Mouse (Mus musculus): ENCODE measurements around the gene Ccdc170. TPM values are rescaled to one million over a fixed set of nuclear protein-coding genes. Genes with fewer than 3 reads are reported as not detected.

The Ccdc170 gene
- total RNA-seq, 4 experiments from 2014 or later = 0.59 to 0.94 (median 0.66) TPM

GRCm38 (mm10) chr10:4520394-4521102 lies 38.2 kb downstream of the Ccdc170 start:
- no peak for DNase-seq (ENCODE audit: low spot score in 2 of 2)

GRCm38 (mm10) chr10:4522116-4522515 lies 39.8 kb downstream of the Ccdc170 start:
- no peak for DNase-seq (ENCODE audit: low spot score in 2 of 2)

- DNase-seq (ENCODE audit: low spot score in 2 of 2) = no peak
Measured at GRCm38 (mm10) chr10:4523078-4523477, 40.8 kb downstream of the Ccdc170 start.

- DNase-seq (ENCODE audit: low spot score in 2 of 2) = no peak
Measured at GRCm38 (mm10) chr10:4528043-4528442, 45.7 kb downstream of the Ccdc170 start.

- DNase-seq (ENCODE audit: low spot score in 2 of 2) = no peak
Measured at GRCm38 (mm10) chr10:4530638-4531235, 48.4 kb downstream of the Ccdc170 start.

GRCm38 (mm10) chr10:4531933-4532332 lies 49.6 kb downstream of the Ccdc170 start:
- DNase-seq (ENCODE audit: low spot score in 2 of 2) = no peak

GRCm38 (mm10) chr10:4532731-4533130 lies 50.4 kb downstream of the Ccdc170 start:
- no peak for DNase-seq (ENCODE audit: low spot score in 2 of 2)

GRCm38 (mm10) chr10:4533873-4534272 lies 51.6 kb downstream of the Ccdc170 start:
- DNase-seq (ENCODE audit: low spot score in 2 of 2) = no peak

- DNase-seq (ENCODE audit: low spot score in 2 of 2) = no peak
Measured at GRCm38 (mm10) chr10:4545550-4545949, 63.2 kb downstream of the Ccdc170 start.

- DNase-seq (ENCODE audit: low spot score in 2 of 2) = no peak
Measured at GRCm38 (mm10) chr10:4553442-4554119, 71.3 kb downstream of the Ccdc170 start.

GRCm38 (mm10) chr10:4556842-4557377 lies 74.6 kb downstream of the Ccdc170 start:
- DNase-seq (ENCODE audit: low spot score in 2 of 2) = no peak

GRCm38 (mm10) chr10:4559132-4559531 lies 76.8 kb downstream of the Ccdc170 start:
- no peak for DNase-seq (ENCODE audit: low spot score in 2 of 2)

GRCm38 (mm10) chr10:4565148-4565547 lies 82.8 kb downstream of the Ccdc170 start:
- DNase-seq (ENCODE audit: low spot score in 2 of 2) = no peak

- no peak for DNase-seq (ENCODE audit: low spot score in 2 of 2)
Measured at GRCm38 (mm10) chr10:4570778-4571177, 88.5 kb downstream of the Ccdc170 start.

- no peak for DNase-seq (ENCODE audit: low spot score in 2 of 2)
Measured at GRCm38 (mm10) chr10:4571304-4571703, 89.0 kb downstream of the Ccdc170 start.

GRCm38 (mm10) chr10:4581905-4582304 lies 99.6 kb downstream of the Ccdc170 start:
- DNase-seq (ENCODE audit: low spot score in 2 of 2) = no peak

- DNase-seq (ENCODE audit: low spot score in 2 of 2) = no peak
Measured at GRCm38 (mm10) chr10:4586691-4587090, 104.4 kb downstream of the Ccdc170 start.

GRCm38 (mm10) chr10:4589576-4589975 lies 107.3 kb downstream of the Ccdc170 start:
- no peak for DNase-seq (ENCODE audit: low spot score in 2 of 2)

- no peak for DNase-seq (ENCODE audit: low spot score in 2 of 2)
Measured at GRCm38 (mm10) chr10:4590956-4591355, 108.7 kb downstream of the Ccdc170 start.

GRCm38 (mm10) chr10:4593828-4594227 lies 111.5 kb downstream of the Ccdc170 start:
- no peak for DNase-seq (ENCODE audit: low spot score in 2 of 2)

- DNase-seq (ENCODE audit: low spot score in 2 of 2) = no peak
Measured at GRCm38 (mm10) chr10:4597211-4597610, 114.9 kb downstream of the Ccdc170 start.

- DNase-seq (ENCODE audit: low spot score in 2 of 2) = peak in 1 of 2 experiments; percentile 41
Measured at GRCm38 (mm10) chr10:4598244-4598842, 116.0 kb downstream of the Ccdc170 start.

Measured in layer of hippocampus, adult 8-10 months (tissue).